Mouse (Mus musculus) thymus, postnatal 10 days (tissue): ENCODE results near the gene Polh.
A peak's percentile ranks its signal among the peaks of the same experiment; 100 is the strongest.

Experiments used
- DNase-seq, 2 experiments: peaks; one replicate each; pipeline ENCODE4 v3.0.0; 2021; ENCODE audit warnings: low spot score in 2 of 2

Polh gene

DNA sequence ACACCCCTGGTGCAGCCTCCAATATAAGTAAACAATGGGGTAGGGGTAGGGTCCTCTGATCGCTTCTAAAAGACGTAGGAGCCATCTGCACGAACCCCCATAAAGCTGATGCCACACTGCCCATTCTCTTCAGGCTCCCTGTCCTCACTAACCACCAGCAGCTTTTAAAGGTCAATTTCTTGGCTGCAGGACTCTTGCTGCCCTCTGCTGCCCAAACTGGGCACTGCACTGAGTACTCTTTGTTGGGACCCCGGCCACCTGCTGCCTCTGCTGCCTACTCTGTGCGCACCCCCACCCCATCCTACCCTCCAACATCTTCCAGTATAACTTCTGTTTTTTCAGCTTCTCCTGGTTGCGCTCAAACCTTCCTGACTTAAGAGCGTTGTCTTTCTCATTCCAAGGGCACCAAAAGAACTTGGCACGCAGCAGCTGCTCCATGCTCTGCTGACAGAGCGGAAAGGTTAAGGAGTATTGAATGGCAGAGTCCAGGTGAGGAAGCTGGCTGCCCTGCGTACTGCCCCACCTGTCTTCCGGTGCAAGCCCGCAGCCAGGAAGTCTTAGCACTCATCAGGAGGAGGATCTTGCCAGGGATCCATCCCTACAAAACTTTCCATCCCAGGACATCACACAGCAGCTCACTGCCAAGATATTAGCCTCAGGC lies 70.3 kb downstream of the Polh start:
- DNase-seq: peak; percentile 42 to 76

DNA sequence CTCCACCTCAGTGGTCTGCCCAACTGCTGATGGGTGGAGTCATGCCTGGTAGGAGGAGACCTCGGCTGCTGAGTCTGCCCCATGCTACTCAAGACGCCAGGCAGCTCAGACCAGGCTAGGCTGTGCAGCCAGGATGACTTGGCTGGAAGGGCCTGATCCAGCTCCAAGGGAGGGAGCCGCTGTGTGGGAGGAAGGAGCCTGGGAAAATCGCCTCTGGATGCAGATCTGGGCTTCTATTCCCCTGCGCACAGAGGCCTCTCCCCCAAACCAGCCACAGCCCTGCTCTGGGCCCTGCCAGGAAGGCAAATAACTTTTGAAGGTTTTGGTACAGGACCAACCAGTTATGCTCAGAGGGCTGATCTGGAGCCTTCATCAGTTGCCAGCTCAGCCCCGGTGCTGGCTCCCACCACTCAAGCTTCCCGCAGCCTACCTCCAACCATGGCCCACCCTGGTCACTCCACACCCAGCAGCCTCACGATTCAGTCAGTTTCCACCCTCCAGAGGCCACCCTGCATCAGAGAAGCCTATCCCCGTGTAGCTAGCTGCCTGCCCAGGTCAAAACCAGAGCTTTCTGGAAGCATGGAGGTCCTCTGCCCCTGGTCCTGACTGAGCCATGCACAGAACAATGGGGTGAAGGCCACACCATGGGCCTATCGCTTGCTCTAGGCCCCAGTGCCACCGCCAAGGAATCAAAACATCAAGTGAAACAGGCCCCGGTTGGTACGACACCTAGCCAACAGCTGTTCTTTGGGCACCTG lies 72.5 kb downstream of the Polh start:
- no peak for DNase-seq

- no peak for DNase-seq
Measured at GRCm38 (mm10) chr17:46127814-46128493, 74.5 kb downstream of the Polh start.

GRCm38 (mm10) chr17:46126608-46127007 lies 75.8 kb downstream of the Polh start:
- DNase-seq: no peak

GRCm38 (mm10) chr17:46123953-46124700 lies 78.3 kb downstream of the Polh start:
- DNase-seq: no peak

DNA sequence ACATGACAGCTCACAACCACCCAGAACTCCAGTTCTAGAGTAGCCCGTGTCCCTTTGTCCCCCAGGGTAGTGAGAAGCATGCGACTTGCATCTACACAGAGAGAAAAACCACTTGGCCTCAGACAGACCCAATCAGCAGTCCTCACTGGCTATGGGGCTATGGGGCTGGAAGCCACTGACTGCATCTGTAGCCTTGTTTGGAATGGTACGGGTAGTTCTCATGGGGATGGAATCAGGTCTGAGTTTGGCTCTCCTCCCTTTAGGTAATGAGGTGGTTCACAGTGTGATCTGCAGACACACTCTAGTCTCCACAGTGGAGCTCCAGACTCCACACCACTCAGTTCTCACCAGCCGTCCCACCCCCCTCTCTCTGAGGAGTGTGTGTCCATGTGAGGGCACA lies 79.2 kb downstream of the Polh start:
- no peak for DNase-seq

DNA sequence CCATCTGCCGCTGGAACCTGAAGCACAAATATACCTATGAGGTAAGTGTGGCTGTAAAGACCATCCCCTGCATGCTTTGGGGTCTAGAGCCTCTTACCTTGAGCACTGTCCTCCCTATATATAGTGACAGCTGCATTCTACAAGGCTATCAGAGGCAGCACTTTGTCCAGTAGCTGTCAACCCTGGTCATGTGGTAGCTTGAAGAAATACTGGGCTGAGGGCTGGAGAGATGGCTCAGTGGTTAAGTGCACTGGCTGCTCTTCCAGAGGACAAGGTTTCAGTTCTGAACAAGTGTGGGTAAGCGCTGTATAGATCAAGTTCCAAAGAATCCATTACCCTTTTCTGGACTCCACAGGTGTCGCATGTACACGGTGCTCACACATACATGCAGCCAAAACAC lies 79.7 kb downstream of the Polh start:
- DNase-seq: no peak
